Mouse (Mus musculus): Measurements from ENCODE around the gene Gas2l2.

Gas2l2 gene

GRCm38 (mm10) chr11:83429355-83429754 lies at the start of gene Gas2l2:
Gas2l2 (minus strand) TSS chr11:83429455.
- no peak for DNase-seq (ENCODE audit: low read depth, low spot score)

- no peak for DNase-seq (ENCODE audit: low read depth, low spot score)
Observed at GRCm38 (mm10) chr11:83473235-83474016, 44.2 kb upstream of the Gas2l2 start.

GRCm38 (mm10) chr11:83472324-83473234 lies 43.3 kb upstream of the Gas2l2 start, which contains the start of gene Taf15:
Taf15 (plus strand) TSS chr11:83473086.
- peak; percentile 99 for DNase-seq (ENCODE audit: low read depth, low spot score)

GRCm38 (mm10) chr11:83471766-83472165 lies 42.5 kb upstream of the Gas2l2 start:
- DNase-seq (ENCODE audit: low read depth, low spot score): no peak

GRCm38 (mm10) chr11:83468765-83469164 lies 39.5 kb upstream of the Gas2l2 start:
- no peak for DNase-seq (ENCODE audit: low read depth, low spot score)

GRCm38 (mm10) chr11:83467120-83467652 lies 37.9 kb upstream of the Gas2l2 start:
- DNase-seq (ENCODE audit: low read depth, low spot score): no peak

- no peak for DNase-seq (ENCODE audit: low read depth, low spot score)
Observed at GRCm38 (mm10) chr11:83465976-83466375, 36.7 kb upstream of the Gas2l2 start.

GRCm38 (mm10) chr11:83462711-83463244 lies 33.5 kb upstream of the Gas2l2 start, which contains the start of gene Mmp28:
Mmp28 (minus strand) TSS chr11:83463071.
- no peak for DNase-seq (ENCODE audit: low read depth, low spot score)

- DNase-seq (ENCODE audit: low read depth, low spot score): no peak
Observed at GRCm38 (mm10) chr11:83461462-83462027, 32.3 kb upstream of the Gas2l2 start.

GRCm38 (mm10) chr11:83457912-83458601 lies 28.8 kb upstream of the Gas2l2 start:
- no peak for DNase-seq (ENCODE audit: low read depth, low spot score)

- DNase-seq (ENCODE audit: low read depth, low spot score): no peak
Observed at GRCm38 (mm10) chr11:83457257-83457656, 28.0 kb upstream of the Gas2l2 start.

- DNase-seq (ENCODE audit: low read depth, low spot score): no peak
Observed at GRCm38 (mm10) chr11:83455608-83456007, 26.4 kb upstream of the Gas2l2 start.

- no peak for DNase-seq (ENCODE audit: low read depth, low spot score)
Observed at GRCm38 (mm10) chr11:83454548-83454947, 25.3 kb upstream of the Gas2l2 start.

GRCm38 (mm10) chr11:83451281-83451680 lies 22.0 kb upstream of the Gas2l2 start:
- no peak for DNase-seq (ENCODE audit: low read depth, low spot score)

- DNase-seq (ENCODE audit: low read depth, low spot score): no peak
Observed at GRCm38 (mm10) chr11:83450550-83450949, 21.3 kb upstream of the Gas2l2 start.

- no peak for DNase-seq (ENCODE audit: low read depth, low spot score)
Observed at GRCm38 (mm10) chr11:83449298-83449697, 20.0 kb upstream of the Gas2l2 start.

- no peak for DNase-seq (ENCODE audit: low read depth, low spot score)
Observed at GRCm38 (mm10) chr11:83448927-83449236, 19.6 kb upstream of the Gas2l2 start.

- no peak for DNase-seq (ENCODE audit: low read depth, low spot score)
Observed at GRCm38 (mm10) chr11:83448021-83448926, 19.0 kb upstream of the Gas2l2 start.

- DNase-seq (ENCODE audit: low read depth, low spot score): no peak
Observed at GRCm38 (mm10) chr11:83447612-83448011, 18.4 kb upstream of the Gas2l2 start.

GRCm38 (mm10) chr11:83445001-83445400 lies 15.7 kb upstream of the Gas2l2 start:
- no peak for DNase-seq (ENCODE audit: low read depth, low spot score)

Data from retina, adult 2 months (tissue).